Mouse (Mus musculus): ENCODE results near the gene Dynlt1b.
"Not testable (repeated sequence)": the region's sequence is repeated elsewhere in the genome, so short reads cannot be mapped to it uniquely, and the experiment has no call there.

The Dynlt1b gene

DNA sequence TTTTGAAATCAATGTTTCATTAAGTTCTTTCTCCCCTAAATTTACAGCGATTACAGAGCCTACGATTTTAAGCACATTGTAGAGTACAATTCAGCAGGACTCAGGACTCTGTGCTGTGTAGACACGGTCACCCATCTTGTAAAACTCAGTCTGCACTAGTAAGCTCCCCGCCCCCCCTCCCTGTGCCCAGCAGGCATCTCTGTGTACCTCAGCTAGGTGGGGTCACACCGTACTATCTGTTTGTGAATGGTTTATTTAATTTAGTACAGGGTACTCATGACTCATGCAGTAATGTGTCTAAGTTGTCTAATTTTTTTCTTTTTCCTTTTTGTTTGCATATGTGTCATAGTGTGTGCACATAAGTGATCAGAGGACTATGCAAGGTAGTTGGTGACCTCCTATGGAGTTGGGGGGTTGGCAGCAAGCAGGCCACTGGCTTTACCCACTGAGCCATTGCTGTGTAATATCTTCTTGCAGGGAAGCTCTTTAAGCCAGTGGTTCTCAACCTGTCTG lies 31.2 kb downstream of the Dynlt1b start:
- not testable (repeated sequence) for DNase-seq (ENCODE audit: low read depth, low spot score)

DNA sequence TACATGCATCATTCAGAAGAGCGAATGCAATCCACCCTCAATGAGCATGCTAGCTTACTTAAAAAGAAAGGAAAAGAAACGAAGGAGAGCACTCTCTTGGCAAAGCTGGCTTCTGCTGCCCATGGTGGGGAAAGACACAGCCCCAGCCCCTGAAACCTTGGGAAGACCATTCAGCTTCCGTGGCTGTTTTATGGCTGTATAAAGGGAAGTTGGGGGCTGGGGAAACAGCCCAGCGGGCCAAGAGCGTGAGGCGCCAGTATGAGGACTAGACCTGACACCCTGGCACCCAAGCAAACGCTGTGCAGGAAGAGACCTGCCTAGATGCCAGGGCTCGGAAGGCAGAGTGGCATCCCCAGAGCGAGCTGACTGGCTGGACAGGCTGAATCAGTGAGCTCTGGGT lies 35.8 kb downstream of the Dynlt1b start:
- DNase-seq (ENCODE audit: low read depth, low spot score), result not testable (repeated sequence)

- DNase-seq (ENCODE audit: low read depth, low spot score), result peak; percentile 20
Measured at GRCm38 (mm10) chr17:6467638-6468461, 37.9 kb downstream of the Dynlt1b start.

- not testable (repeated sequence) for DNase-seq (ENCODE audit: low read depth, low spot score)
Measured at GRCm38 (mm10) chr17:6470031-6470430, 40.1 kb downstream of the Dynlt1b start.

- DNase-seq (ENCODE audit: low read depth, low spot score), result not testable (repeated sequence)
Measured at GRCm38 (mm10) chr17:6470671-6471070, 40.8 kb downstream of the Dynlt1b start.

- DNase-seq (ENCODE audit: low read depth, low spot score), result not testable (repeated sequence)
Measured at GRCm38 (mm10) chr17:6475270-6475669, 45.4 kb downstream of the Dynlt1b start.

GRCm38 (mm10) chr17:6475913-6476312 lies 46.0 kb downstream of the Dynlt1b start:
- DNase-seq (ENCODE audit: low read depth, low spot score), result not testable (repeated sequence)

- peak; percentile 59 for DNase-seq (ENCODE audit: low read depth, low spot score)
Measured at GRCm38 (mm10) chr17:6476495-6476947, 46.6 kb downstream of the Dynlt1b start.

DNA sequence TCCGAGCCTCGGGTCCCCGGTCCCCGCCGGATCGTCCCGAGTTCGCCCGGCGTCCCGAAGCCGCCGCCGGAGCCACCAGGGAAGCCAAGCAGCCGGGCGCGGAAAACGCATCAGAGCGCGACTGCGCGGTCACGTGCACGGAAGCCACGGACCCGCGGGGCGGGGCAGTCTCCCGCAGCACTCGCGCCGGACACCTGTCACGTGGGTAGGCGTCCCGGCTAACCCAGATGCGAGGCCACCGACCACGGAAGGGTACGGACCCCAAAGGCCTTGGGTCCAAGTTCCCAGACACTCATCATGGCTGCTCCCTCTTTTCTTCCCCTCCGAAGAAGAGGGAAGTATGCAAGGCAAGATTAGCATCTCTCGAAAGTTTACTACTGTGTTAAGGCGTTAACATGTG lies 47.1 kb downstream of the Dynlt1b start:
- DNase-seq (ENCODE audit: low read depth, low spot score), result peak; percentile 39

DNA sequence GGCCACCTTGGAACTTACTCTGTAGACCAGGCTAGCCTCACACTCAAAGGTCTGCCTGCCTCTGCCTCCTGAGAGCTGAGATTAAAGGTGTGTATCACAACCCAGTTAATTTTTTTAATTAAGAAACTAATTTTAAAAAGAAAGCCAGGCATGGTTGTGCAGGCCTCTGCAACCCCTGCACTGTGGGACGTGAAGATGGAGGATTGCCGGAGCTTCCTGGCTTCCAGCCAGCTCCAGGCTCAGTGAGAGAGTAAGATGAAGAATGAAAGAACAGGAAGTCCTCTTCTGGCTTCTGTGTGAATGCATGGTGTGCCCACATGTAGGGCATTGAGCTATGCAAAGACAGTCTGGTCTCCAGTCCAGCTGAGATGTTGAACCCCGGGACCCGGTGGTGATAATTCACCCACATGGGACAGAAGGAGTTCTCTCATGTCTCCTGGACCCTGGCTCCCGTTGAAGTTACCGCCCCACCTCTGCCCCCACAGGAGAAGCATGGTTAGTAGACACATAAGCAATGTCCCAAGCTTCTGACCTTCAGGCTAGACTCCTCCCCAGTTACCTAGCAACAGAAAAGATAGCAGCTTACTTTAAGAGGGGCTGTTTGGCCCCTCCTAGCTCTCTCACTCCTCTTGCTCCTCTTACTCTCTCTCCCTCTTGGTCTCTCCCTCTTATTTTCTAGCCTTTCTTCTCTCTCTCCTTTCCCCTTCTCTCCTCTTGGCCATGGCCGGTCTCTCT lies 51.1 kb downstream of the Dynlt1b start:
- DNase-seq (ENCODE audit: low read depth, low spot score), result not testable (repeated sequence)

DNA sequence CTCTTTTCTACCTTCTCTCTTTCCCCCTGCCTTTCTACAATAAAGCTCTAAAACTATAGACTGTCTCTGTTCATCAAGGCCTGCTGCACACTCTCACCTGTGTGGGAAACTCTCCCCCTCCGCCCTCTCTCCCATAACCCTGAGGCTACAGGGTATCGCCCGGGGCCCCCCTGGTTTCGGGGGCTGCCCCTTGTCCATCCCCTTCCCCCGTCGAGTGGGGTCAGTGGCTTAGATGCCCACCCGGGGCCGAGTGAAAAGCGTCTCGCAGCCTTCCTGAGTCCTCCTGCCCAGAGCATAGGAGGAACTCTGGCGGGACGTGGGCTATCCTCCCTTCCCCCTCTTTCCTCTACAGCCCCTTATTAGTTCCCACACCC lies 51.7 kb downstream of the Dynlt1b start:
- DNase-seq (ENCODE audit: low read depth, low spot score), result not testable (repeated sequence)

- DNase-seq (ENCODE audit: low read depth, low spot score), result not testable (repeated sequence)
Measured at GRCm38 (mm10) chr17:6482248-6482647, 52.3 kb downstream of the Dynlt1b start.

All from CD4-positive, CD25-positive, alpha-beta regulatory T cell, adult 2 months (primary cell).